Mouse (Mus musculus): ENCODE measurements around the gene Kcnk1. TPM values are rescaled to one million over a fixed set of nuclear protein-coding genes. Genes with fewer than 3 reads are reported as not detected.

The Kcnk1 gene
- total and polyA plus RNA-seq, 3 experiments = not detected

DNA sequence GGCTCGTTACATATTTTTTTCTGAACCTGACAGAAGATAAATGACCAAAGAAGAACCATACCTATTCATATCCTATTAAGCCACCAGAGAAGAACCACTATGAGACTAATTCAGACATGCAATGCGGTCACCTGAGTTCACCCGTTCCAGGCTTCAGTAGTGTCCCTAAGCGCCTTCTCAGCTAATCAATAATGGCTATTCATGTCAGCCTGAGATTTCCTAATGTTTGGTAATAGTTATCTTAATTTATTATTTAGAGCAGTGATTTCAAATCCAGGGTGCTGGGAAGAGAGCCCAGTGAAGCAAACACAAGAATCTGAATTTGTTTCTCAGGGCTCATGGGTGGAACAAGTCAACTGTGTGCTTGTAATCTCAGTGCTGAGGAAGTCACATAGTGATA, 10.8 kb upstream of the Kcnk1 start:
- no peak overlapping the region for H3K4me2 ChIP-seq (ENCODE audit: insufficient read depth, low read depth, poor library complexity, severe bottlenecking)
- no peaks in the 10 kb centered on the region for H3K4me1 ChIP-seq (ENCODE audit: control insufficient read depth in 1 of 2, insufficient read depth in 2 of 2)
- H3K27me3 ChIP-seq (replicated peaks) = peaks cover 61% of the 10 kb centered on the region
- H3K36me3 ChIP-seq (replicated peaks in 1 of 2; ENCODE audit: control insufficient read depth in 1 of 2, insufficient read depth in 1 of 2, low read length in 1 of 2) = no peaks in the 10 kb centered on the region
- H3K9me3 ChIP-seq (replicated peaks; ENCODE audit: low read length) = no peaks in the 10 kb centered on the region
- dilution Hi-C loops (cut with MboI; ENCODE audit: extremely low pct_ligation_motif_present, extremely low pct_unique_long_range_greater_than_20kb, low sequenced_read_pairs) = no loop called here
- no peak overlapping the region for H3K27ac ChIP-seq (ENCODE audit: insufficient read depth, low read depth)
- no peaks in the 10 kb centered on the region for H3K79me2 ChIP-seq (replicated peaks; ENCODE audit: control insufficient read depth, extremely low read depth, insufficient read depth, poor library complexity, severe bottlenecking)
- no peak for DNase-seq (ENCODE audit: extremely low read depth)
- H3K9ac ChIP-seq (ENCODE audit: insufficient read depth, low read depth) = no peak overlapping the region
- no peak for TF ChIP-seq BHLHE40 (IDR thresholded peaks at IDR 0.05; ENCODE audit: low read depth, low read length)
- TF ChIP-seq MAX (IDR thresholded peaks at IDR 0.05; ENCODE audit: low read length) = no peak
- TF ChIP-seq KAT2A (IDR thresholded peaks at IDR 0.05; ENCODE audit: insufficient replicate concordance, low read length) = no peak
- TF ChIP-seq TCF12 (IDR thresholded peaks at IDR 0.05; ENCODE audit: low read depth, low read length) = no peak
- no peak for TF ChIP-seq RCOR1 (conservative IDR thresholded peaks at IDR 0.05; ENCODE audit: low read depth, low read length)
- TF ChIP-seq MEF2A (IDR thresholded peaks at IDR 0.05; ENCODE audit: borderline replicate concordance, low read depth, low read length) = no peak
- TF ChIP-seq PAX5 (IDR thresholded peaks at IDR 0.05; ENCODE audit: low read length) = no peak
- TF ChIP-seq JUN (IDR thresholded peaks at IDR 0.05; ENCODE audit: insufficient read depth, low read depth, low read length) = no peak
- in situ Hi-C loops (cut with MboI; ENCODE audit: low pct_ligation_motif_present, low pct_unique_long_range_greater_than_20kb, low sequenced_read_pairs) = no loop called here
- no peak overlapping the region for H3K4me3 ChIP-seq (replicated peaks in 1 of 3; ENCODE audit: low read depth in 2 of 3, low read length in 2 of 3, poor library complexity in 1 of 3)

DNA sequence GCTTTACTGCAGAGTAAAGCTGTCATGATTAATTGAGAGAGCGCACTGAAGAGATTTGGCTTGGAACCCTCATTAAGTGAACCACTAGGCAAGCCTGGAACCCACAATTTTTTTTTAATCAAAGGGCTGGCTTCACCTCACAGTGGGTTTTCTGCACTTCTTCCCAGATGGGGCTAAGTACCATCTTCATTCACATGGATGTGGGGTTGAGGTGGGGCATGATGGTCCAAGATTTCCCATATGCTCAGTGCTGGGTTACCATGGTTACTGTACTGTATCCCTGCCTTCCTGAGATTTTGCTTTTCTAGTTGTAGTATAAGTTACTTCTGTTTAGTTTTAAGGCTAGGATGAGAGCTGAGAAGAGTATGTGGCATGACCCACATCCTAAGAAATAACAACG, 9.6 kb upstream of the Kcnk1 start:
- dilution Hi-C loops (cut with MboI; ENCODE audit: extremely low pct_ligation_motif_present, extremely low pct_unique_long_range_greater_than_20kb, low sequenced_read_pairs) (no loop called here), in situ Hi-C loops (cut with MboI; ENCODE audit: low pct_ligation_motif_present, low pct_unique_long_range_greater_than_20kb, low sequenced_read_pairs) (no loop called here)
- Histone ChIP-seq H3K4me2 (ENCODE audit: insufficient read depth, low read depth, poor library complexity, severe bottlenecking) (no peak overlapping the region), H3K79me2 (replicated peaks; ENCODE audit: control insufficient read depth, extremely low read depth, insufficient read depth, poor library complexity, severe bottlenecking) (no peaks in the 10 kb centered on the region), H3K27me3 (replicated peaks) (peaks cover 66% of the 10 kb centered on the region), H3K36me3 (replicated peaks in 1 of 2; ENCODE audit: control insufficient read depth in 1 of 2, insufficient read depth in 1 of 2, low read length in 1 of 2) (no peaks in the 10 kb centered on the region), H3K9ac (ENCODE audit: insufficient read depth, low read depth) (no peak overlapping the region), H3K27ac (ENCODE audit: insufficient read depth, low read depth) (no peak overlapping the region), H3K4me3 (replicated peaks in 1 of 3; ENCODE audit: low read depth in 2 of 3, low read length in 2 of 3, poor library complexity in 1 of 3) (no peak overlapping the region), H3K4me1 (ENCODE audit: control insufficient read depth in 1 of 2, insufficient read depth in 2 of 2) (no peaks in the 10 kb centered on the region), H3K9me3 (replicated peaks; ENCODE audit: low read length) (no peaks in the 10 kb centered on the region)
- TF ChIP-seq MAX (IDR thresholded peaks at IDR 0.05; ENCODE audit: low read length) = no peak
- TF ChIP-seq ELF1 (IDR thresholded peaks at IDR 0.05; ENCODE audit: low read depth, low read length) = no peak
- TF ChIP-seq ZNF384 (IDR thresholded peaks at IDR 0.05; ENCODE audit: low read depth, low read length) = no peak
- no peak for TF ChIP-seq PAX5 (IDR thresholded peaks at IDR 0.05; ENCODE audit: low read length)
- TF ChIP-seq ZKSCAN1 (IDR thresholded peaks at IDR 0.05; ENCODE audit: borderline replicate concordance, low read depth, low read length) = no peak
- no peak for TF ChIP-seq JUN (IDR thresholded peaks at IDR 0.05; ENCODE audit: insufficient read depth, low read depth, low read length)
- TF ChIP-seq MYC (IDR thresholded peaks at IDR 0.05; ENCODE audit: low read depth, low read length) = no peak
- no peak for TF ChIP-seq MEF2A (IDR thresholded peaks at IDR 0.05; ENCODE audit: borderline replicate concordance, low read depth, low read length)
- no peak for TF ChIP-seq HCFC1 (IDR thresholded peaks at IDR 0.05; ENCODE audit: low read depth, low read length)
- no peak for TF ChIP-seq ZC3H11A (IDR thresholded peaks at IDR 0.05; ENCODE audit: low read depth, low read length)
- no peak for TF ChIP-seq CHD2 (IDR thresholded peaks at IDR 0.05; ENCODE audit: low read length)
- TF ChIP-seq USF2 (conservative IDR thresholded peaks at IDR 0.05; ENCODE audit: low read depth, low read length) = no peak
- no peak for TF ChIP-seq SMC3 (IDR thresholded peaks at IDR 0.05; ENCODE audit: low read depth, low read length)
- TF ChIP-seq POLR2A (IDR thresholded peaks at IDR 0.05; ENCODE audit: low read depth, low read length) = no peak
- no peak for TF ChIP-seq RAD21 (IDR thresholded peaks at IDR 0.05; ENCODE audit: low read depth, low read length)
- DNase-seq (ENCODE audit: extremely low read depth) = no peak

Data from CH12.LX (cell line).